Mouse (Mus musculus): ENCODE results near the gene Shisa3.

The Shisa3 gene

GRCm38 (mm10) chr5:67633831-67634268 is 26.2 kb downstream of the Shisa3 start:
- no peak for DNase-seq

GRCm38 (mm10) chr5:67634339-67634738 is 26.7 kb downstream of the Shisa3 start:
- no peak for DNase-seq

GRCm38 (mm10) chr5:67640596-67641312 is 33.1 kb downstream of the Shisa3 start:
- DNase-seq, result no peak

GRCm38 (mm10) chr5:67641406-67642120 is 33.9 kb downstream of the Shisa3 start:
- DNase-seq, result no peak

- DNase-seq, result no peak
Measured at GRCm38 (mm10) chr5:67643537-67644255, 36.0 kb downstream of the Shisa3 start.

GRCm38 (mm10) chr5:67646756-67647529 is 39.3 kb downstream of the Shisa3 start:
- DNase-seq, result no peak

GRCm38 (mm10) chr5:67647568-67647967 is 39.9 kb downstream of the Shisa3 start:
- DNase-seq, result peak in 1 of 2 experiments; percentile 23

- DNase-seq, result no peak
Measured at GRCm38 (mm10) chr5:67649156-67649555, 41.5 kb downstream of the Shisa3 start.

- no peak for DNase-seq
Measured at GRCm38 (mm10) chr5:67650021-67650420, 42.3 kb downstream of the Shisa3 start.

- DNase-seq, result no peak
Measured at GRCm38 (mm10) chr5:67652468-67652867, 44.8 kb downstream of the Shisa3 start.

- no peak for DNase-seq
Measured at GRCm38 (mm10) chr5:67653543-67653942, 45.9 kb downstream of the Shisa3 start.

- peak in 1 of 2 experiments; percentile 45 for DNase-seq
Measured at GRCm38 (mm10) chr5:67654572-67654971, 46.9 kb downstream of the Shisa3 start.

- DNase-seq, result no peak
Measured at GRCm38 (mm10) chr5:67655696-67656519, 48.2 kb downstream of the Shisa3 start.

- no peak for DNase-seq
Measured at GRCm38 (mm10) chr5:67656821-67657259, 49.2 kb downstream of the Shisa3 start.

- no peak for DNase-seq
Measured at GRCm38 (mm10) chr5:67659864-67660263, 52.2 kb downstream of the Shisa3 start.

GRCm38 (mm10) chr5:67662715-67663114 is 55.0 kb downstream of the Shisa3 start:
- no peak for DNase-seq

- DNase-seq, result peak; percentile 13 to 37
Measured at GRCm38 (mm10) chr5:67669436-67669896, 61.8 kb downstream of the Shisa3 start.

- DNase-seq, result no peak
Measured at GRCm38 (mm10) chr5:67670158-67670557, 62.5 kb downstream of the Shisa3 start.

- no peak for DNase-seq
Measured at GRCm38 (mm10) chr5:67673008-67673407, 65.3 kb downstream of the Shisa3 start.
